Mouse (Mus musculus) embryonic facial prominence, embryonic 11.5 days (tissue): ENCODE measurements around the gene Corin. TPM values are rescaled to one million over a fixed set of nuclear protein-coding genes. Genes with fewer than 3 reads are reported as not detected.

Source experiments
- ATAC-seq: fragments of 200-750 bp; cut with Nextera tagmentation; replicated peaks from 2 replicates; pipeline ENCODE4 v1.8.0; 2017; ENCODE audit warnings: low read depth; ENCODE audit not compliant: insufficient number of reproducible peaks, low FRiP score, low TSS enrichment
- DNase-seq: peaks from one replicate; pipeline ENCODE4 v3.0.0-alpha.2; 2015; ENCODE audit warnings: low spot score
- H3K27ac ChIP-seq: fragments of 300-500 bp; sonication (generic); replicated peaks from 2 replicates; pipeline ENCODE4 v1.5.1; 2014; ENCODE audit warnings: mild to moderate bottlenecking, low read depth, low read length, control low read depth
- H3K27me3 ChIP-seq: fragments of 300-500 bp; sonication (generic); 2 replicates; pipeline ENCODE4 v1.6.1; 2014; ENCODE audit warnings: mild to moderate bottlenecking, low read length, moderate library complexity, mixed read lengths; ENCODE audit not compliant: control insufficient read depth, insufficient read depth
- H3K36me3 ChIP-seq: fragments of 300-500 bp; sonication (generic); replicated peaks from 2 replicates; pipeline ENCODE4 v1.6.1; 2014; ENCODE audit warnings: low read depth, mild to moderate bottlenecking, low read length, moderate library complexity, mixed read lengths; ENCODE audit not compliant: control insufficient read depth, insufficient read depth
- H3K4me1 ChIP-seq: fragments of 300-500 bp; sonication (generic); 2 replicates; pipeline ENCODE4 v1.6.1; 2014; ENCODE audit warnings: low read length, mixed read lengths; ENCODE audit not compliant: control insufficient read depth, insufficient read depth
- H3K4me2 ChIP-seq: fragments of 300-500 bp; sonication (generic); 2 replicates; pipeline ENCODE4 v1.6.1; 2014; ENCODE audit warnings: low read depth, mild to moderate bottlenecking, control low read depth, low read length, moderate library complexity
- H3K4me3 ChIP-seq: fragments of 300-500 bp; sonication (generic); 2 replicates; pipeline ENCODE4 v1.5.1; 2014; ENCODE audit warnings: low read depth, low read length, control low read depth
- H3K9ac ChIP-seq: fragments of 300-500 bp; sonication (generic); replicated peaks from 2 replicates; pipeline ENCODE4 v1.6.1; 2014; ENCODE audit warnings: mild to moderate bottlenecking, control low read depth, low read length
- H3K9me3 ChIP-seq: fragments of 300-500 bp; sonication (generic); replicated peaks from 2 replicates; pipeline ENCODE4 v1.6.1; 2016; ENCODE audit warnings: mild to moderate bottlenecking, low read length, inconsistent platforms, mixed read lengths; ENCODE audit not compliant: control insufficient read depth
- WGBS: fragments of 180-500 bp; shearing (Covaris S2); extraction: QIAGEN DNeasy Blood & Tissue Kit; methylation state at CpG from one replicate; pipeline ENCODE4 v1.1.7; 2014; 5-methylcytosine and 5-hydroxymethylcytosine counted together
- polyA plus RNA-seq: library from polyadenylated mRNA; unstranded; fragments of >200 nt; fragmentation: Nextera tagmentation; extraction: Ambion mirVana; gene quantifications from 2 replicates; pipeline ENCODE4 v1.2.1, GENCODE M21; 2014

Corin gene
- polyA plus RNA-seq, 1 experiment from 2014 or later = 4.0 TPM

DNA sequence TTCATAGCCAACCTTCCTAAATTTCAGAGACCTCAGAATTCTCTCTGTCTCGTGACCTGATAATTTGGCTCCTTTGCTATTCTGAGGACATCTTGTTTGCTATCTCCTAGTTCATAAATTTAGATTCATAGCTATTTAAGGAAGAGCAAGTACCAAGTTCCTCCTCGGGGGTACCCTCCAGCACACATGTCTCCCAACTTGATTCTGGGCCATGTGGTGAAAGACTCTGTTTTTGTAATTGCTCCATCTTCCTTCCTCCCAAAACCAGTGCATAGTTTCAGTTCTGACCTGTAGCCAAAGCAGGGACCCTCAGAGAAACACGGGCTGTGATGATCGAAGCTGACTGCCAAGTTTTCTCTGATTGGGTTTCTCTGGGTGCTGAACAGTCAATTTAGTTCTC lies 7.5 kb downstream of the Corin start:
- ATAC-seq (no peak), DNase-seq (no peak)
- H3K27ac ChIP-seq = no peak overlapping the region
- 82% methylated on average over 4 of the region's 4 CpGs for WGBS
- no peaks in the 10 kb centered on the region for H3K27me3 ChIP-seq
- no peaks in the 10 kb centered on the region for H3K4me1 ChIP-seq
- no peak overlapping the region for H3K4me2 ChIP-seq
- H3K9ac ChIP-seq = no peak overlapping the region
- no peaks in the 10 kb centered on the region for H3K36me3 ChIP-seq
- H3K4me3 ChIP-seq = no peak overlapping the region
- no peaks in the 10 kb centered on the region for H3K9me3 ChIP-seq

DNA sequence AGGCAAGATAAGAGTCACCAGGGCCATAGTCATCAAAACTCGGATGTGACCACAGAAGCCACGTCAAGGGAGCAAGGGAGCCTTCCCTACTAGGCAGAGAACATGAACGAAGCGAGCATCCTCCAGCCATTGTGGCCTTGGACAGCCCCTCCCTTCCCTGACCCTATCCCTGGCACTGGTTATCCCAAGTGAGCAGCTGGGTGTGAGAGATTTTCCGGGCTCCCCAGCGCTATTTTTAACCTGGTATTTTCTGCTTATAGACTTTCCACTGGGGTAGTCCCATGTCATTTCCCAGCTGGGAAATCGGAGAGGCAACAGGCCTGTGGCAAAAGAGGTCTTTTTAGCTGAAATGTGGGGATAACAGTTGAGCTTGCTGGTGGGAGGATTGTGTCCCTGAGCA lies 10.4 kb downstream of the Corin start:
- 78% methylated on average over 7 of the region's 7 CpGs for WGBS
- H3K9ac ChIP-seq = no peak overlapping the region
- H3K4me1 ChIP-seq = no peaks in the 10 kb centered on the region

GRCm38 (mm10) chr5:72491232-72491631 lies 13.0 kb downstream of the Corin start:
- H3K9ac ChIP-seq = no peak overlapping the region
- no peaks in the 10 kb centered on the region for H3K36me3 ChIP-seq
- H3K4me2 ChIP-seq = no peak overlapping the region
- ATAC-seq (no peak), DNase-seq (no peak)
- WGBS = 57% methylated on average over 2 of the region's 2 CpGs
- H3K4me3 ChIP-seq = no peak overlapping the region
- H3K9me3 ChIP-seq = no peaks in the 10 kb centered on the region
- no peaks in the 10 kb centered on the region for H3K27me3 ChIP-seq
- H3K27ac ChIP-seq = no peak overlapping the region
- H3K4me1 ChIP-seq = no peaks in the 10 kb centered on the region

More for the DNA sequence above, 10.4 kb downstream of the Corin start:
- Histone ChIP-seq H3K9me3 (no peaks in the 10 kb centered on the region), H3K36me3 (no peaks in the 10 kb centered on the region), H3K4me2 (no peak overlapping the region), H3K27me3 (no peaks in the 10 kb centered on the region), H3K4me3 (no peak overlapping the region), H3K27ac (no peak overlapping the region)
- no peak for DNase-seq
- no peak for ATAC-seq

DNA sequence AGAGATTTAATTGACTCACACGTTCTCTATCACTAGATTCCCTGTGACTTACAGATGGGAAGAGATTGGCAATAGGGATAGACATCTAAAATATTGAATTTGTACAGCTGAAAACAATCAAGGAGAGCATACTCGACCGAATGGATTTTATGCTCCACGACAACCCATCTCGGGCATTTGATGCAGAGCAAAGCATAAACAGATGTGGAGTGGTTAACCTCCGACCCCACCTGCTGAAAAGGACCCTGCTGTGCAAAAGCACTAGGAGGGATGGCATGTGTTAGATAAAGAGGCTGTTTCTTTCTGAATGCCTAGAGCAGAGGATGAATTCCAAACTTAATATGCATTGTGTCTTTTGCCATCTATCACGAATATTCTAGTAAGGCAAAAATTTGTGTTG lies 23.8 kb downstream of the Corin start:
- ATAC-seq (no peak), DNase-seq (peak; percentile 89)
- H3K9ac ChIP-seq = no peak overlapping the region
- H3K27ac ChIP-seq = no peak overlapping the region
- H3K9me3 ChIP-seq = no peaks in the 10 kb centered on the region
- H3K4me2 ChIP-seq = no peak overlapping the region
- H3K4me1 ChIP-seq = no peaks in the 10 kb centered on the region
- H3K4me3 ChIP-seq = no peak overlapping the region
- no peaks in the 10 kb centered on the region for H3K36me3 ChIP-seq
- no peaks in the 10 kb centered on the region for H3K27me3 ChIP-seq
- 15% methylated on average over 7 of the region's 7 CpGs for WGBS

DNA sequence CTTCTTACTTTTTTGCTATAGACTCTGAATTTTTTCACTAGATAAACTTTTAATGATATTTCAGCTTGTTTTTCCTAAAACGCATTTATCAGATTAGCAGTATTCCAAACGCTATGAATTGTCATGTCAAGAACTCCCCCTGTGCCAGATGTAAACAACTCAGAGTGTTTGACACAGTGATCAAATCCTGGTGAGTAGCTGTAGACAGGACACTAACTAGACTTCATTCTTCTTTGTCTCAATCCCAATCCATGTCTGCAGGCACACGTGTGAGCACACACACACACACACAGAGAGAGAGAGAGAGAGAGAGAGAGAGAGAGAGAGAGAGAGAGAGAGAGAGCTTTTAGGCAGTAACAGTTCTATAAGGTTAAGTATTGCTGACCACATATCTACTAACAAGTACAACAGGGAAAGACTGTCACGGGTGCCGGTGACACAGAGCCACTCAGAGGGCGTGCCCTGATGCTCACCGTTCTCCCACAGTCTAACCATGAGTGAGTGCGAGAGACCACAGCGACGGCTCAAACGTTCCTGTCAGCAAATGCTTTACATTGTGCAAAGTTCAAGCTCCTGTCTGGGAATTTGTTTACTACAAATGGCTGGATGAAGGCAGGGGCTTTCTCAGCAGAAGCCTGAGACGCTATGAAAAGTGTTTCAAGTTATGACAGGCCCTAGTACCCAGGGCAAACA lies 31.8 kb downstream of the Corin start:
- Histone ChIP-seq H3K9ac (no peak overlapping the region), H3K4me3 (no peak overlapping the region), H3K27ac (no peak overlapping the region), H3K4me1 (no peaks in the 10 kb centered on the region), H3K9me3 (no peaks in the 10 kb centered on the region), H3K4me2 (no peak overlapping the region), H3K27me3 (no peaks in the 10 kb centered on the region), H3K36me3 (no peaks in the 10 kb centered on the region)
- 68% methylated on average over 12 of the region's 12 CpGs for WGBS
- ATAC-seq (no peak), DNase-seq (no peak)

- DNase-seq = no peak
- Histone ChIP-seq H3K4me3 (no peak overlapping the region), H3K9ac (no peak overlapping the region), H3K9me3 (no peaks in the 10 kb centered on the region), H3K4me2 (no peak overlapping the region), H3K36me3 (no peaks in the 10 kb centered on the region), H3K4me1 (no peaks in the 10 kb centered on the region), H3K27me3 (no peaks in the 10 kb centered on the region), H3K27ac (no peak overlapping the region)
- WGBS = 82% methylated on average over 7 of the region's 7 CpGs
- no peak for ATAC-seq
Observed at GRCm38 (mm10) chr5:72471746-72472145, 32.5 kb downstream of the Corin start.

GRCm38 (mm10) chr5:72464932-72465331 lies 39.3 kb downstream of the Corin start:
- Histone ChIP-seq H3K4me2 (no peak overlapping the region), H3K4me3 (no peak overlapping the region), H3K9me3 (no peaks in the 10 kb centered on the region), H3K4me1 (no peaks in the 10 kb centered on the region), H3K36me3 (no peaks in the 10 kb centered on the region), H3K9ac (no peak overlapping the region), H3K27me3 (no peaks in the 10 kb centered on the region), H3K27ac (no peak overlapping the region)
- DNase-seq = no peak
- no peak for ATAC-seq
- WGBS = 74% methylated on average over 3 of the region's 3 CpGs

GRCm38 (mm10) chr5:72459374-72460112 lies 44.7 kb downstream of the Corin start:
- no peak for DNase-seq
- no peaks in the 10 kb centered on the region for H3K27me3 ChIP-seq
- WGBS = 78% methylated on average over 7 of the region's 7 CpGs
- no peaks in the 10 kb centered on the region for H3K36me3 ChIP-seq
- no peak for ATAC-seq
- no peak overlapping the region for H3K4me2 ChIP-seq
- H3K4me1 ChIP-seq = no peaks in the 10 kb centered on the region
- H3K4me3 ChIP-seq = no peak overlapping the region
- H3K9me3 ChIP-seq = no peaks in the 10 kb centered on the region
- no peak overlapping the region for H3K9ac ChIP-seq
- no peak overlapping the region for H3K27ac ChIP-seq
